Mouse (Mus musculus): ENCODE measurements around the gene Aatf. TPM values are rescaled to one million over a fixed set of nuclear protein-coding genes. Genes with fewer than 3 reads are reported as not detected.

The Aatf gene
- polyA plus RNA-seq, 1 experiment = 59.1 TPM

GRCm38 (mm10) chr11:84420779-84421178 lies 92.5 kb downstream of the Aatf start:
- no peaks in the 10 kb centered on the region for H3K4me1 ChIP-seq (ENCODE audit: control insufficient read depth, insufficient read depth, low read length)

DNA sequence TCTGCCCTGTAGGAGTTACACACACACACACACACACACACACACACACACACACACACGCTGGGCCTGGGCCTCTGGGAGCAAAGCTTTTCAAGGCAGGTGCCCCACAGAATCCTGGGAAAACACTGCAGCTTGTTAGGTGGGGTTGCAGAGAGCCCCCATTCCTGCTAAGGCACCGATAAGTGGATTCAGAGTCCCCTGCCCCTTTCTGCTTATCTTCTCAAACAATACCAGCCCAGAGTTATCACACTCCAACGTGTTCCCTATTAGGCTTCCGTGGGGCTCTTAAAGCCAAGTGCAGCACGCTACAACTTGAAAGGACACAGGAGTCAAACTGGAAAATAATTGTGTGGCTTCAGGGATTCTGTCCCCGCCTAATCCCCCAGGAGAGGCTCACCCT lies 100.2 kb downstream of the Aatf start:
- no peaks in the 10 kb centered on the region for H3K27me3 ChIP-seq (ENCODE audit: control insufficient read depth, insufficient read depth, low read length, poor library complexity, severe bottlenecking)
- TF ChIP-seq POLR2A (IDR thresholded peaks at IDR 0.05; ENCODE audit: insufficient read depth, low read length) (no peak), CTCF (IDR thresholded peaks at IDR 0.05; ENCODE audit: low read depth, low read length) (no peak)
- H3K4me3 ChIP-seq (ENCODE audit: low read depth, low read length) = peak overlapping the region; percentile 36; the same call in 1 of the 2 replicates
- H3K9ac ChIP-seq (ENCODE audit: low read depth, poor library complexity, severe bottlenecking) = peak overlapping the region; percentile 49
- H3K27ac ChIP-seq (ENCODE audit: insufficient read depth, low read length) = no peak overlapping the region
- no peaks in the 10 kb centered on the region for H3K36me3 ChIP-seq (ENCODE audit: control insufficient read depth, insufficient read depth, low read length, poor library complexity, severe bottlenecking)
- H3K9me3 ChIP-seq (replicated peaks; ENCODE audit: control insufficient read depth, insufficient read depth, low read length, poor library complexity, severe bottlenecking) = no peaks in the 10 kb centered on the region
- peaks cover 1% of the 10 kb centered on the region for H3K4me1 ChIP-seq (ENCODE audit: control insufficient read depth, insufficient read depth, low read length)

More at GRCm38 (mm10) chr11:84420779-84421178, 92.5 kb downstream of the Aatf start:
- H3K27me3 ChIP-seq (ENCODE audit: control insufficient read depth, insufficient read depth, low read length, poor library complexity, severe bottlenecking) = no peaks in the 10 kb centered on the region
- H3K27ac ChIP-seq (ENCODE audit: insufficient read depth, low read length) = no peak overlapping the region
- no peak overlapping the region for H3K4me3 ChIP-seq (ENCODE audit: low read depth, low read length)
- H3K9me3 ChIP-seq (replicated peaks; ENCODE audit: control insufficient read depth, insufficient read depth, low read length, poor library complexity, severe bottlenecking) = no peaks in the 10 kb centered on the region
- no peaks in the 10 kb centered on the region for H3K36me3 ChIP-seq (ENCODE audit: control insufficient read depth, insufficient read depth, low read length, poor library complexity, severe bottlenecking)
- no peak overlapping the region for H3K9ac ChIP-seq (ENCODE audit: low read depth, poor library complexity, severe bottlenecking)
- TF ChIP-seq CTCF (IDR thresholded peaks at IDR 0.05; ENCODE audit: low read depth, low read length) (no peak), EP300 (IDR thresholded peaks at IDR 0.05; ENCODE audit: insufficient read depth, low read depth, low read length) (no peak), POLR2A (IDR thresholded peaks at IDR 0.05; ENCODE audit: insufficient read depth, low read length) (no peak)

DNA sequence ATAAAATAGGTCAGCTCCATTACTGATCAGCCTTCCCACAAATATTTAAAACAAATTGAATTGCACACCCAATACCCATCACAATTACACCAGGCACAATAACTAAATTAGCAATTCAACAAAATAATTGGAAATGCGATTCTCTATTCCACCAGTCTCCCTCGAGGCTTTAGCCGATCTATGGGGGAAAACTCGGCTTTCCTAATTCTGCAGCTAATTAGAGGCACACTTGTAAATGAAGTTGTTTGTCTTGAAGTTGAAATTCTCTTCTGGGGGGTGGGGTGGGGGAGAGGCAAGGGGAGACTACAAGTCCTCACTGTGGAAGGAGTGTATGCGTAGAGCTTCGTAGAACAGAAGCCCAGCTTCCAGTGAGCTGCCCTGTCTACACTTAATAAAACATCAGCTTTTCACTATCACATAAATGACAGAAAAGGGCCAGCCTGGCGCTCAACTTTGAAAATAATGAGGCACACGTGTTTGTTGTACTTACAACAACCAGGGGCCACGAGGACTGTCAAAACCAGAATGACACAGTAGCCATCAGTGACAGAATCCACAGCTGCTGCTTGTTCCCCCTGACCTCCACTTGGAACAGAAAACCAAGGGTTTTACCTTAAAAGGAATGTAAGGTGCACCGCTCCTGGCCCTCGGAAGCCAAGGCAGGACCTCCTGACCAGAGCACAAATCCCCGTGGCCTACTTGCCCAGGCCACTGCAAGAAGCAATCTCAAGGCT lies 101.0 kb downstream of the Aatf start:
- Histone ChIP-seq H3K27me3 (ENCODE audit: control insufficient read depth, insufficient read depth, low read length, poor library complexity, severe bottlenecking) (no peaks in the 10 kb centered on the region), H3K27ac (ENCODE audit: insufficient read depth, low read length) (no peak overlapping the region), H3K36me3 (ENCODE audit: control insufficient read depth, insufficient read depth, low read length, poor library complexity, severe bottlenecking) (no peaks in the 10 kb centered on the region), H3K4me1 (ENCODE audit: control insufficient read depth, insufficient read depth, low read length) (peaks cover 1% of the 10 kb centered on the region), H3K4me3 (ENCODE audit: low read depth, low read length) (no peak overlapping the region), H3K9me3 (replicated peaks; ENCODE audit: control insufficient read depth, insufficient read depth, low read length, poor library complexity, severe bottlenecking) (no peaks in the 10 kb centered on the region), H3K9ac (ENCODE audit: low read depth, poor library complexity, severe bottlenecking) (no peak overlapping the region)
- TF ChIP-seq POLR2A (IDR thresholded peaks at IDR 0.05; ENCODE audit: insufficient read depth, low read length) (no peak), EP300 (IDR thresholded peaks at IDR 0.05; ENCODE audit: insufficient read depth, low read depth, low read length) (no peak), CTCF (IDR thresholded peaks at IDR 0.05; ENCODE audit: low read depth, low read length) (no peak)

- Histone ChIP-seq H3K27ac (ENCODE audit: insufficient read depth, low read length) (no peak overlapping the region), H3K9me3 (replicated peaks; ENCODE audit: control insufficient read depth, insufficient read depth, low read length, poor library complexity, severe bottlenecking) (no peaks in the 10 kb centered on the region), H3K4me3 (ENCODE audit: low read depth, low read length) (no peak overlapping the region), H3K27me3 (ENCODE audit: control insufficient read depth, insufficient read depth, low read length, poor library complexity, severe bottlenecking) (no peaks in the 10 kb centered on the region), H3K36me3 (ENCODE audit: control insufficient read depth, insufficient read depth, low read length, poor library complexity, severe bottlenecking) (no peaks in the 10 kb centered on the region), H3K4me1 (ENCODE audit: control insufficient read depth, insufficient read depth, low read length) (peaks cover 1% of the 10 kb centered on the region), H3K9ac (ENCODE audit: low read depth, poor library complexity, severe bottlenecking) (no peak overlapping the region)
- TF ChIP-seq CTCF (IDR thresholded peaks at IDR 0.05; ENCODE audit: low read depth, low read length) = no peak
- TF ChIP-seq EP300 (IDR thresholded peaks at IDR 0.05; ENCODE audit: insufficient read depth, low read depth, low read length) = no peak
- TF ChIP-seq POLR2A (IDR thresholded peaks at IDR 0.05; ENCODE audit: insufficient read depth, low read length) = no peak
Observed at GRCm38 (mm10) chr11:84411642-84412018, 101.7 kb downstream of the Aatf start.

GRCm38 (mm10) chr11:84410879-84411641 lies 102.3 kb downstream of the Aatf start:
- TF ChIP-seq POLR2A (IDR thresholded peaks at IDR 0.05; ENCODE audit: insufficient read depth, low read length) = no peak
- no peak for TF ChIP-seq CTCF (IDR thresholded peaks at IDR 0.05; ENCODE audit: low read depth, low read length)
- TF ChIP-seq EP300 (IDR thresholded peaks at IDR 0.05; ENCODE audit: insufficient read depth, low read depth, low read length) = no peak
- no peak overlapping the region for H3K4me3 ChIP-seq (ENCODE audit: low read depth, low read length)
- no peaks in the 10 kb centered on the region for H3K9me3 ChIP-seq (replicated peaks; ENCODE audit: control insufficient read depth, insufficient read depth, low read length, poor library complexity, severe bottlenecking)
- no peaks in the 10 kb centered on the region for H3K36me3 ChIP-seq (ENCODE audit: control insufficient read depth, insufficient read depth, low read length, poor library complexity, severe bottlenecking)
- H3K27me3 ChIP-seq (ENCODE audit: control insufficient read depth, insufficient read depth, low read length, poor library complexity, severe bottlenecking) = no peaks in the 10 kb centered on the region
- no peak overlapping the region for H3K27ac ChIP-seq (ENCODE audit: insufficient read depth, low read length)
- H3K9ac ChIP-seq (ENCODE audit: low read depth, poor library complexity, severe bottlenecking) = no peak overlapping the region
- peaks cover 1% of the 10 kb centered on the region for H3K4me1 ChIP-seq (ENCODE audit: control insufficient read depth, insufficient read depth, low read length)

DNA sequence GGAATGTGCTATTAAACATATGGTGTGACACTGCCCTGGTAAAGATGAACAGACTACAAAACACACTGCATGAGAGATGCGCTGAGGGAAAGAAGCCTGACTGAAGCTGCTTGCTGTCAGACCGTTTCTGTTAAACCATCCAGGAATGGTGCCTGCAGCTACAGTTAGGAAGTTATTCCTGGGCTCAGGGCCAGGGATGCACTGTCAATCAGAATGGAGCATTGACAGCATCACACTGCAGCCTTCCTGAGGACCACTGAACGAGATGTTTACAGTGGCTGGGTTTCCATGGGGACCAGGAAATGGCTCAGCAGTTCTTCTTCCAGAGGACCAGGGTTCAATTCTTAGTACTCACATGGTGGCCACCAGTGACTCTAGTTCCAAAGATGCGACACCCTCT lies 102.9 kb downstream of the Aatf start:
- TF ChIP-seq CTCF (IDR thresholded peaks at IDR 0.05; ENCODE audit: low read depth, low read length) = no peak
- TF ChIP-seq EP300 (IDR thresholded peaks at IDR 0.05; ENCODE audit: insufficient read depth, low read depth, low read length) = no peak
- TF ChIP-seq POLR2A (IDR thresholded peaks at IDR 0.05; ENCODE audit: insufficient read depth, low read length) = no peak
- Histone ChIP-seq H3K27ac (ENCODE audit: insufficient read depth, low read length) (no peak overlapping the region), H3K9me3 (replicated peaks; ENCODE audit: control insufficient read depth, insufficient read depth, low read length, poor library complexity, severe bottlenecking) (no peaks in the 10 kb centered on the region), H3K36me3 (ENCODE audit: control insufficient read depth, insufficient read depth, low read length, poor library complexity, severe bottlenecking) (no peaks in the 10 kb centered on the region), H3K4me1 (ENCODE audit: control insufficient read depth, insufficient read depth, low read length) (peaks cover 1% of the 10 kb centered on the region), H3K4me3 (ENCODE audit: low read depth, low read length) (no peak overlapping the region), H3K27me3 (ENCODE audit: control insufficient read depth, insufficient read depth, low read length, poor library complexity, severe bottlenecking) (no peaks in the 10 kb centered on the region), H3K9ac (ENCODE audit: low read depth, poor library complexity, severe bottlenecking) (no peak overlapping the region)

All from ES-Bruce4 (cell line).